Mouse (Mus musculus) thymus, adult 2 months (tissue): ENCODE data around the gene Mrps18a. TPM values are rescaled to one million over a fixed set of nuclear protein-coding genes. Genes with fewer than 3 reads are reported as not detected.
A peak's percentile ranks its signal among the peaks of the same experiment; 100 is the strongest.

ENCODE experiments used
- DNase-seq: peaks from one replicate; pipeline ENCODE4 v3.0.0; 2021
- H3K27ac ChIP-seq: fragments of 200-500 bp; 2 replicates; pipeline ENCODE4 v1.5.1; 2012; ENCODE audit warnings: low read length, control low read depth; ENCODE audit not compliant: control insufficient read depth, insufficient read depth
- H3K27me3 ChIP-seq: fragments of 200-500 bp; 2 replicates; pipeline ENCODE4 v1.6.1; 2012; ENCODE audit warnings: mild to moderate bottlenecking, low read length, moderate library complexity, mixed read lengths; ENCODE audit not compliant: control insufficient read depth, insufficient read depth
- H3K36me3 ChIP-seq: fragments of 200-500 bp; 2 replicates; pipeline ENCODE4 v1.6.1; 2012; ENCODE audit warnings: mild to moderate bottlenecking, low read length, moderate library complexity; ENCODE audit not compliant: control insufficient read depth, insufficient read depth
- H3K4me1 ChIP-seq: fragments of 200-500 bp; replicated peaks from 2 replicates; pipeline ENCODE4 v1.6.1; 2012; ENCODE audit warnings: low read length; ENCODE audit not compliant: control insufficient read depth, insufficient read depth
- H3K4me3 ChIP-seq: fragments of 200-500 bp; 2 replicates; pipeline ENCODE4 v1.5.1; 2012; ENCODE audit warnings: mild to moderate bottlenecking, low read length, control low read depth, moderate library complexity; ENCODE audit not compliant: control insufficient read depth, insufficient read depth
- CTCF ChIP-seq: fragments of 200-500 bp; IDR thresholded peaks from 2 replicates; pipeline ENCODE4 v1.5.1; 2012; ENCODE audit warnings: mild to moderate bottlenecking, control low read depth, low read length, moderate library complexity, borderline replicate concordance; ENCODE audit not compliant: control insufficient read depth, poor library complexity, insufficient read depth; ENCODE audit errors: extremely low read depth
- POLR2A ChIP-seq: fragments of 200-500 bp; IDR thresholded peaks from 2 replicates; pipeline ENCODE4 v1.6.1; 2012; ENCODE audit warnings: mild to moderate bottlenecking, low read length, control low read depth, moderate library complexity; ENCODE audit not compliant: control insufficient read depth, poor library complexity, insufficient read depth; ENCODE audit errors: extremely low read depth
- WGBS: fragments of 180-500 bp; shearing (Covaris S2); methylation state at CpG from one replicate; pipeline ENCODE4 v1.1.7; 2018; 5-methylcytosine and 5-hydroxymethylcytosine counted together
- polyA plus RNA-seq: library from polyadenylated mRNA; depleted of rRNA; stranded (reverse); fragments of >200 nt; gene quantifications from 2 replicates; pipeline ENCODE4 v1.2.3, GENCODE M21; 2012; rRNA removed

Gene Mrps18a
- polyA plus RNA-seq, 1 experiment = 56.4 TPM

DNA sequence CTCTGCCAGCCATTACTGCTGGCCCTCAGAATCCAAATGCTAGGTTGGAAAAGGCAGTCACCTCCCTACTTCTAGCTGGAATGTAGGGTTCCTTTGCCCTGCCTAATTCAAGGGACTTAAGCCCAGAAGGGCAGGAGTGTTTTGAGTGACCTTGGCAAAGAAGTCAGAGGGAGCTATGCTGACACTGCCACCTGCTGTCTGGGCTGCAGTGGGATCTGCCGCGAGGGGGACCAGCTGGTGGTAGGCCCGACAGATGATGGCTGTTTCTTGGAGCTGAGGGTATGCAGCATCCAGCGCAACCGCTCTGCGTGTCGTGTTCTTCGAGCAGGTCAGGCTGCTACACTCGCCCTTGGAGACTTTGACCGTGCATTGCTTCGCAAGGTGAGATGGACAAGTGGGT lies 56.2 kb downstream of the Mrps18a start:
- Histone ChIP-seq H3K4me1 (peaks cover 15% of the 10 kb centered on the region), H3K36me3 (peaks cover 40% of the 10 kb centered on the region), H3K4me3 (no peak overlapping the region), H3K27me3 (no peaks in the 10 kb centered on the region), H3K27ac (no peak overlapping the region)
- no peak for DNase-seq
- 92% methylated on average over 11 of the region's 11 CpGs for WGBS
- no peak for TF ChIP-seq POLR2A
- 0 out of 2 replicates have a peak, but pooled peaks have one; percentile 29 for TF ChIP-seq CTCF

DNA sequence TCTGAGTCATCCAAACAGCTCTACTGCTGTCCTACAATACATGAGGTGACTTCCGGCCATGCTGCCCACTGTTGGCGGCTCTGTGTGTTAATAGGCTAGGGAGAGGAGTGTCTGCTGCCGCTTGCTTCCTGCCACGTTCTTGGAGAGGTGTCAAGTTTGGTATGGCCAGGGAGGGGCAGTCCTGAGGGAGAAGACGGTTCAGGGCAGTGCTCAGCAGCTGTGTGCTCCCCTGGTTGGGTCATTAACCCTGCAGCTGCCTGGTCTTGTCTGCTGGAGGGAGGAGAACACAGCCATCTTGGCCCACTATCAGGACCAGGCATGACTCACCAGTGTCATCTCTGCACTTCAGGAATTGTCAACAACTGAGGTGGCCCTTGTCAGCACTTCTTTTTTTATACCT lies 57.5 kb downstream of the Mrps18a start:
- WGBS = 74% methylated on average over 5 of the region's 5 CpGs
- H3K36me3 ChIP-seq = peaks cover 43% of the 10 kb centered on the region
- no peak overlapping the region for H3K4me3 ChIP-seq
- DNase-seq = no peak
- no peak for TF ChIP-seq POLR2A
- no peak for TF ChIP-seq CTCF
- H3K27me3 ChIP-seq = no peaks in the 10 kb centered on the region
- no peak overlapping the region for H3K27ac ChIP-seq
- H3K4me1 ChIP-seq = peaks cover 16% of the 10 kb centered on the region

DNA sequence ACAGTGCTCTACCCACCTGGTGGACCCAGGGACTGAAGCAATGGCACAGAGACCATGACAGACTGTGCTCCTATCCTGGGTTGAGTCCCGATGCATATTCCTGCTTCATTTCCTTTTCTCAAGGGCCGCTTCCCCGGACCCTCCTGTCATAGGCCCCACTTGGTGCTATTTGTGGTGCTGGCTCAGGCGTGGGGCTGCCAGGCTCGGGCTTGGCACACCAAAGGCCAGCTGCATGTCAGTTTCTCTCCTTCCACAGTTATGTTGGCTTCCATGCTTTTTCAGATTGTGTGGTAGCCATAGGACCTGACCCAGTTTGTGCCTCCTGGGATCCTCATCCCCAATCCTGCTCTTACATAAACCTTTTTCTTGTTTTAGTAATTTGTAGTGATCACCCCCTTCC lies 58.0 kb downstream of the Mrps18a start:
- Histone ChIP-seq H3K27me3 (no peaks in the 10 kb centered on the region), H3K36me3 (peaks cover 43% of the 10 kb centered on the region), H3K4me1 (peaks cover 15% of the 10 kb centered on the region), H3K27ac (no peak overlapping the region), H3K4me3 (no peak overlapping the region)
- DNase-seq = no peak
- WGBS = 92% methylated on average over 5 of the region's 5 CpGs
- TF ChIP-seq CTCF = no peak
- TF ChIP-seq POLR2A = no peak

DNA sequence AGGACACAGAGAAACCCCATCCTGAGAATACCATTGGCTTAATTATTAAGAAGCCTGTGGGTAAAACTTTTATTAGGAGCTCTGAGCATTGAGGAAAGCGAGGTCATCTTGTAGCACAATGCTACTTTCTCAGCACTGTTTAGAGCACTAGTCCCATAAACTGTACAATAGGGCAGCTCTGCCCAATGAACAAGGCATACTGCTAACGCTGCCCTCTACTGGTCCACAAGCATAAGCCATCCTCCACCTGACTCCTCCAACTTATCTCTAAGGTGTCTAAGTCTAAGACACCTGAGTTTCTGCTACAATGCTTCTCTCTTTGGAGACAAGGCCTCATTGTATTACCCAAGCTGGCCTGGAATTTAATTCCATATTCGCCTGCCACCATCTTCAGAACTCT lies 59.8 kb downstream of the Mrps18a start:
- Histone ChIP-seq H3K27ac (no peak overlapping the region), H3K4me1 (peaks cover 9% of the 10 kb centered on the region), H3K4me3 (no peak overlapping the region), H3K36me3 (peaks cover 40% of the 10 kb centered on the region), H3K27me3 (no peaks in the 10 kb centered on the region)
- TF ChIP-seq CTCF (no peak), POLR2A (no peak)
- WGBS = 83% methylated on average over 3 of the region's 3 CpGs
- peak; percentile 46 for DNase-seq

Other genes starting within 250 kb of the Mrps18a start
- gene Vegfa, start 78.6 kb upstream of the Mrps18a start, polyA plus RNA-seq = 50.3 and 65.2 TPM in 2 replicates
- gene Rsph9, start 33.2 kb downstream of the Mrps18a start, polyA plus RNA-seq = 1.2 and 2.6 TPM in 2 replicates
- 40.9 and 43.2 TPM in 2 replicates for gene Mad2l1bp, start 42.6 kb downstream of the Mrps18a start, polyA plus RNA-seq
- gene Gtpbp2, start 50.0 kb downstream of the Mrps18a start, polyA plus RNA-seq = 280 and 339 TPM in 2 replicates
- gene Polh, start 91.7 kb downstream of the Mrps18a start, polyA plus RNA-seq = 18.4 and 20.4 TPM in 2 replicates
- 40.0 and 40.4 TPM in 2 replicates for gene Xpo5, start 91.8 kb downstream of the Mrps18a start, polyA plus RNA-seq
- gene Polr1c, start 137.1 kb downstream of the Mrps18a start, polyA plus RNA-seq = 52.6 and 60.6 TPM in 2 replicates
- 250 and 292 TPM in 2 replicates for gene Yipf3, start 137.1 kb downstream of the Mrps18a start, polyA plus RNA-seq
- 4.2 and 5.3 TPM in 2 replicates for gene Lrrc73, start 142.5 kb downstream of the Mrps18a start, polyA plus RNA-seq
- 98.7 and 106 TPM in 2 replicates for gene Tjap1, start 172.0 kb downstream of the Mrps18a start, polyA plus RNA-seq
- 8.5 and 11.3 TPM in 2 replicates for gene Dlk2, start 186.4 kb downstream of the Mrps18a start, polyA plus RNA-seq
- 31.8 and 33.4 TPM in 2 replicates for gene Abcc10, start 217.4 kb downstream of the Mrps18a start, polyA plus RNA-seq